Mouse (Mus musculus) lung, adult 2 months (tissue): ENCODE data around the gene Gm49450. TPM values are rescaled to one million over a fixed set of nuclear protein-coding genes. Genes with fewer than 3 reads are reported as not detected.
"Not testable (repeated sequence)": the region's sequence is repeated elsewhere in the genome, so short reads cannot be mapped to it uniquely, and the experiment has no call there.

Experiments used
- DNase-seq: peaks from one replicate; pipeline ENCODE4 v3.0.0; 2022
- H3K4me1 ChIP-seq: fragments of 200-500 bp; 2 replicates; pipeline ENCODE4 v1.6.1; 2011; ENCODE audit warnings: low read length; ENCODE audit not compliant: control insufficient read depth, insufficient read depth
- H3K4me3 ChIP-seq: fragments of 200-500 bp; replicated peaks from 2 replicates; pipeline ENCODE3; 2011; ENCODE audit warnings: low read depth, mild to moderate bottlenecking, control low read depth, low read length; ENCODE audit errors: extremely low read depth
- CTCF ChIP-seq: fragments of 200-500 bp; IDR thresholded peaks from 2 replicates; pipeline ENCODE4 v1.5.1; 2011; ENCODE audit warnings: mild to moderate bottlenecking, low read length, control low read depth; ENCODE audit not compliant: insufficient read depth
- POLR2A ChIP-seq: fragments of 200-500 bp; IDR thresholded peaks from 2 replicates; pipeline ENCODE4 v1.6.1; 2011; ENCODE audit warnings: low read depth, mild to moderate bottlenecking, control low read depth, low read length, borderline replicate concordance; ENCODE audit errors: extremely low read depth
- WGBS: fragments of 180-500 bp; shearing (Covaris S2); methylation state at CpG from one replicate; pipeline ENCODE4 v1.1.7; 2018; 5-methylcytosine and 5-hydroxymethylcytosine counted together
- polyA plus RNA-seq: library from polyadenylated mRNA; depleted of rRNA; stranded (reverse); fragments of >200 nt; gene quantifications from 2 replicates; pipeline ENCODE4 v1.2.3, GENCODE M21; 2012

The Gm49450 gene
- polyA plus RNA-seq, 1 experiment = 0.17 TPM

DNA sequence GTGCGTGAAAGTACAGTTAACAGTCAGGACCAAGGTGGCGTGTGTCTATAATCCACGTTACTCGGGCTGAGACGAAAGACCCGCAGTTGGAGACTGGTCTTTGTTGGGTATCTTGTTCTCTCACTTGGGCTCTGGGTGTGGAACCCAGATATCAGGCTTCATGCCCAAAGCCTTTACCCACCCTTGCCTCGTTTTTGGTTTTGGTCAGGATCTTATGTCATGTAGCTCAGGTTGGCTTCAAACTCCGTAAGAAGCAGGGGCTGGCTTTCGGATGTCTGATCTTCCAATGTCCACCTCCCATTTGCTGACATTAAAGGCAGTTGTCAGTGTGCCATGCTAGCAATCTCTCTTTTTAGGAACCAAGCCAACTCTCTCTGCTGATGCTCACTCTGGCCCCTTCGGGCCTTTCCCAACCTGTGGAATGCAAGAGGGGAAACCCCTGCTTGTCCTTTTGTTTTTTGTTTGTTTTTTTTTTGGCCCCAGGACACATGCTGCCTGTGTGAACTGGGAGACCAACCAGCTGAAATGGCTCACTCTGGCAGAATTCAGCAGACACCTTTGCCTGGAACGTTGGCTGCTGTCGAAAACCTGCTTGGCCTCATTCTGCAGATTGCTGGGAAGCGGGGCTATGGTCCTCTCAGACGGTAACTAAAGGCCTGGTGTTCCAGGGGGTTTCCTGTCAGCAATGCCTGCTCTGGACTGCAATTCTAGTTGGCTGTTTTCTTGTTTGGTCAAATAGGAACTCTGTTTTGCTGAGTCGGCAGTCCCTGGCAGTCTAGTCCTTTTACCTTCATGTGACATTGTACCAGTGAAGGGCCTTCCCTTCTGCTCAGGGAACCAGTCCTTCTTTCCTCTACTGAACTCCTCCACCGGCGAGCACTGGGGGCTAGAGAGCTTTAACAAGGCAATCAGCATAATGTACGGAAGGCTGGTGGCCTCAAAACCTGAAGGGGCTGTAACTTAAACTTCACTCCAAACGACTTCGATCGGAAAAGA, 23.7 kb upstream of the Gm49450 start:
- no peak overlapping the region for H3K4me3 ChIP-seq
- no peak for DNase-seq
- TF ChIP-seq CTCF (no peak), POLR2A (no peak)
- WGBS = 68% methylated on average over 21 of the region's 21 CpGs
- no peaks in the 10 kb centered on the region for H3K4me1 ChIP-seq

DNA sequence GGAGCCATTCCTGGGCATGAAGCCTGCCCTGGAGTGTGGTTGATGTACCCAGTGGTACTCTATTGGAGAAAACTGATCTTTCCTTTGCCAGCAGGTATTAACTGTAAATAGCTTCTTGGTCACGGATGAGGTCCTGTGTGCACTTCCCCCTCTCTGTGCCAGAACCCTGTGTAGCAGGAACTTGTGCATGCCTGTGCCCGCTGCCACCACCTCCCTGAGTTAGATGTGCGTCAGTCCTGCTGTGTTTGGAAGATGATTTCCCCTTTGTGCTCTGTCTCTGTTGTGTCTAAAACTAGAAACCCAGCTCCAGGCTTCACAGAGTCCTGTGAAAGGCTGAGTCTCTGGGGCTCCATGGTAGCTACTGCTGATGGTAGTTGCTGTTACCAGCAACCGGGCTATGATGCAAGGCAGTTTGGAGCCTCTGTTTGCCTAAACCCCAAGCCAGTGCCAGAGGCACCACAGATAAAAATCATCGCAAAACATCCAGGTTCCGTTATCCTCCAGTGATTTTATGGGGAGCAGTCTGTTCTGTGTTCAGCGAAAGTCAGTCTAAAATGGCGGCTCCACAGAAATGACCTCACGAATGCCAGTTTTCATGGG, 19.8 kb upstream of the Gm49450 start:
- DNase-seq = no peak
- WGBS = 78% methylated on average over 9 of the region's 9 CpGs
- no peak for TF ChIP-seq CTCF
- no peak for TF ChIP-seq POLR2A
- Histone ChIP-seq H3K4me3 (no peak overlapping the region), H3K4me1 (no peaks in the 10 kb centered on the region)

DNA sequence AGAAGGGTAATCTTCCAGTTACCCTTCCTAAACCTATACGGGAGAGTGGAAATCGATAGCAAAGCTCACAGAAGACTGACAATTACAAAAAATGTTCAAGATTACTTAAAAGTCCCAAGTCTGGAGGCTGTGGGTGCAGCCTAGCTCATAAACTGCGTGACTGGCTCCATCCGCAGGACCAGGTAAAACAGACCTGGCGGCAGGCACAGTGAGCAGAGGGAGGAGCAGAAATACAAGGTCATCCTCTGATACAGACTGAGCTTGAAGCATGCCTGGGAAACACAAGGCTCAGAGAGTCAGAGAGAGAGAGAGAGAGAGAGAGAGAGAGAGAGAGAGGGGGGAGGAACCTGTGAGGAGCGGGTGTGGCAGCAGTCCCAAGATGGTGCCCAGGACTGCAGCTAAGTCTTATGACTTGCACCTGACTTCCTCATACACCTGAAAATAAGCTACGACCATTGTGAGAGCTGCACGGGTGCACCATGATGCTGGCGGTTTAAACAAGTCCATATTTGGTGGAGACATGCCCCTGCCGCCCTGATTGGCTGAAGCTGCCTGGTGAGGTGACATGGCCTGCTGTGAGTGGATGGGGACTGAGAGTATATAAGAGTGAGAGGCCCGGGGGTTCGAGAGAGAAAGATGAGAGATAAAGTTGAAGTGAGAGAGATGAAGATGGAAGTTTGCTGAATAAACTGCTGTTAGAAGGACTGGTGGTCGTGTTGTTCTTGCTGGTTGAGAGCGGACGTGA, 18.4 kb upstream of the Gm49450 start:
- not testable (repeated sequence) for H3K4me3 ChIP-seq, H3K4me1 ChIP-seq, DNase-seq
- WGBS = 67% methylated on average over 15 of the region's 15 CpGs

DNA sequence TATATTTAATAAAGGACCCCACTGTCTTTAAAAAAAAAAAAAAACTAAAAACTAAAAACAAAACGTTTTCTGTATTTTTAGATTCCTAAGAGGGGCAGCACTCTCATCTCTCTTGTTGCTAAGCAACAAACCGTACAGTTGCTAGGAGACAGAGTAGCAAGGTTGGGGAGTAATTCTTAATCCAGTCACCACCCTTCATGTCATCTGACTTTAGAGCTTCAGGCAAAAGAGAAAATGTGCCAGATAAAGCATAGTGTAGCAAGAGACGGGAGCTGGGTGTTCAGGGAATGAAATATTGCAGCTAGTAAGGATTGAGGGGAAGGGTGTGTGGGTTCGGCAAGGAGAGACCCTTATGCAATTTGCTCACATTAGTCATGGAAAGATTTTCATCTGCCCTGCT, 17.8 kb upstream of the Gm49450 start:
- H3K4me3 ChIP-seq = no peak overlapping the region
- TF ChIP-seq POLR2A (no peak), CTCF (no peak)
- WGBS = 52% methylated on average over 4 of the region's 4 CpGs
- no peak for DNase-seq
- no peaks in the 10 kb centered on the region for H3K4me1 ChIP-seq

DNA sequence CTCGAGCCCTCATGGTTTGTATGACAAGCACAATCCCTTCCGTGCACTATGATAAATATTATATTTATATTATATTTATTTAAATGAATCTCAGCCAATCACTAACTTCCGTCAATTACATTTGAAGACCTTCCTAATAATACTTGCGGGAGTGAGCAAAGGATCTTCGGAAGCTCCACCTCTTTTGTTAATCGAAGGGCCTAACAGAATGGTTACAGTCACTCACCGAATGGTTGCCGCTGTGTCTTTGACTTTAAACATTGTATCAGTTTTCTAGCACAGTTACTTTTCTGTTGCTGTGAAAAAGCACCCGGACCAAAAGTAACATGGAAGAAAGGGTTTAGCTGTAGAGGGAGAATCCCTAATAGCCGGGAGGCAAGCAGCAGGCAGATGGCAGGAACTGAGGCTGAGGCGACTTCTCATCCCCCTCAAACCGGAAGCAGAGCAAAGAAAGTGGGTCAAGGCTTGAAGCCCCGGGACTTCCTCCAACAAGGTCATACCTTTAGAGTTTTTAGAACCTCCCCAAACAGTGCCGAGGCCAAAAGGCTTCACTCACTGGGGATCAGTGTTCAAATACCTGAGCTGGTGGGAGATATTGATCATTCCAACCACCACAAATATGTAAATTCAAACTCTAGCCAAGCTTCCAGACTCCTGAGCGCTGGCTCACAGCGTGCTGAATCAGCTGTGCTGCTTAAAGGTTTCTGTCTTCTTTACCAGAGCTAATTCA, 16.2 kb upstream of the Gm49450 start:
- Histone ChIP-seq H3K4me3 (no peak overlapping the region), H3K4me1 (no peaks in the 10 kb centered on the region)
- DNase-seq = no peak
- TF ChIP-seq POLR2A (no peak), CTCF (no peak)
- WGBS = 20% methylated on average over 16 of the region's 16 CpGs

DNA sequence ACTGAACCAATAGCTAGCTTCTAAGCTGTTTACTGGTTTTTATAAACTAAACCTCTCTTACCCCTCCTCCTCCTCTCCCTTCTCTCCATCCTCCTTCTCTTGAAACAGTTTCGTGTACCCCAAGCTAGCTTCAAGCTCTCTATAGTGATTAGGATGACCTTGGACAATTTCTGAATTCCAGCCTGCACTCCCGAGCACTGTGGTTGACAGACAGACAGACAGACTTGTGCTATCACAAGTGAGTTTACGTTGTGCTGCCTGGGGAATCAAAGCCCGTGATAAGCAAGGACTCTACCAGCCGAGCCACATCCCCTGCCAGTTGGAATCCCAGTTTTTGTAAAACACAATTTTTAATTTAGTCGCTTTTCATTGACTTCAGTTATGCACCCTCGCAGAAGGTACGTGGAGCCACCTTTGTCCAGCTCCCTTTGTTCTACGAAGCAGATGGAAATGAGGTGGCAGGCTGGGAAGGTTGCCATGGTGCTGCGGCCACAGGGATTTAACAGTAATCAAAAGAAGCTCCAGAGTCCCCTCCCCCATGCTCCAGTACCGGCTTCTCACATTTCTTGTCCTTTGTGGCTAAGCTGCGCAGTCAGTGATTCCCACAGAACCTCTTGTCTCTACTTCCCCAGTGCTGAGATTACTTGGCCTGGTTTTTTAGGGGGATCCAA, 15.5 kb upstream of the Gm49450 start:
- no peak for TF ChIP-seq POLR2A
- no peak for TF ChIP-seq CTCF
- H3K4me3 ChIP-seq = no peak overlapping the region
- DNase-seq = no peak
- 35% methylated on average over 12 of the region's 12 CpGs for WGBS
- no peaks in the 10 kb centered on the region for H3K4me1 ChIP-seq

DNA sequence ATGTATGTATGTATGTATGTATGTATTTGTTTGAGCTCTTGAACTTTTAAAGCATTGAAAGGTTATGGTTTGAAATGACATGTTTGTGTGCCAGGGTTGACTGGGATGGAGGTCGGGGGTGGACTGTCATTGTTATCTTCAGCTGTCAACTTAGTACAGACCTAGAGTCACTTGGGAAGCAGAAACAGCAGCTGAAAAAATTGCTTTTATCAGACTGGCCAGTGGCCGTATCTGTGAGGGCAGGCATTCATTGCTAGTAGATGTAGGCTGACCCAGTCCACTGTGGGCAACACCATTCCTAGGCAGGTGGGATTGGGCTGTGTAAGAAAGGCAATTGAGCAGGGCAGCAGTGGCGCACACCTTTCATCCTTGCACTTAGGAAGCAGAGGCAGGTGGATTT, 6.2 kb upstream of the Gm49450 start:
- Histone ChIP-seq H3K4me1 (no peaks in the 10 kb centered on the region), H3K4me3 (no peak overlapping the region)
- WGBS = 73% methylated on average over 3 of the region's 3 CpGs
- TF ChIP-seq POLR2A = no peak
- no peak for TF ChIP-seq CTCF
- DNase-seq = no peak

DNA sequence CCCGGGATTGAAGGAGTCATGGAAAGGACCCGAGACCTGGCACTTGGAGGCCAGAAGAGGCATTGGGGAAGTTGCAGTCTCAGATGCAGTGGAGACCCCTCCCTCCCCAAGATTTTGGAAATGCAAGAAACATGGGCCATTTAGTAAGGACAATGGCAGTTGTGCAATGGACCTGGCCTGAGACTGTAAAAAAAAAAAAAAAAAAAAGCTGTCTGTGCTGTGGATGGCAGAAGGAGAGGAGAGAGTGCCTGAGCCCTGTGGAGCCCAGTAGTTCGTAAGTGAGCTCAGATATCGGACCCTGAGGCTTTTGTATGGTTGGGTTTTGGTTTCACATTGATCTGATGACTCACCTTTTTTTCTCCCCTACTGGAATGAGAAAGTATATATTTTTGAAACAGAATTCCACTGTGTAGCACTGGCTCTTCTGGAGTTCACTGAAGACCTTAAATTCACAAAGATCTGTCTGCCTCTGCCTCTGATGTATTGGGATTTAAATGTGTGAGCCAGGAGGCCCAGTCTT, 5.6 kb upstream of the Gm49450 start:
- TF ChIP-seq POLR2A (no peak), CTCF (no peak)
- DNase-seq = no peak
- no peak overlapping the region for H3K4me3 ChIP-seq
- 90% methylated on average over 4 of the region's 4 CpGs for WGBS
- peaks cover 1% of the 10 kb centered on the region; the same call in 1 of the 2 replicates for H3K4me1 ChIP-seq
